Mouse (Mus musculus) kidney, postnatal 0 days (tissue): Measurements from ENCODE around the gene Slc5a10. TPM values are rescaled to one million over a fixed set of nuclear protein-coding genes. Genes with fewer than 3 reads are reported as not detected.
A peak's percentile ranks its signal among the peaks of the same experiment; 100 is the strongest.

Experiments
- ATAC-seq: fragments of 200-750 bp; cut with Nextera tagmentation; replicated peaks from 2 replicates; pipeline ENCODE4 v1.8.0; 2017; ENCODE audit warnings: low read depth, moderate number of reproducible peaks, moderate TSS enrichment, moderate library complexity; ENCODE audit not compliant: low FRiP score
- DNase-seq: peaks from one replicate; pipeline ENCODE4 v3.0.0-alpha.2; 2016; ENCODE audit warnings: low spot score
- H3K27ac ChIP-seq: fragments of 300-500 bp; sonication (generic); 2 replicates; pipeline ENCODE4 v1.5.1; 2014; ENCODE audit warnings: mild to moderate bottlenecking
- H3K27me3 ChIP-seq: fragments of 300-500 bp; sonication (generic); 2 replicates; pipeline ENCODE4 v1.6.1; 2014; ENCODE audit warnings: low read length, mixed read lengths; ENCODE audit not compliant: insufficient read depth
- H3K36me3 ChIP-seq: fragments of 300-500 bp; sonication (generic); 2 replicates; pipeline ENCODE4 v1.6.1; 2014; ENCODE audit warnings: low read length, mixed read lengths; ENCODE audit not compliant: insufficient read depth
- H3K4me1 ChIP-seq: fragments of 300-500 bp; sonication (generic); replicated peaks from 2 replicates; pipeline ENCODE4 v1.6.1; 2014; ENCODE audit warnings: antibody characterized with exemption, low read length, mixed read lengths; ENCODE audit not compliant: insufficient read depth
- H3K4me2 ChIP-seq: fragments of 300-500 bp; sonication (generic); 2 replicates; pipeline ENCODE4 v1.6.1; 2014; ENCODE audit warnings: mild to moderate bottlenecking, low read length, moderate library complexity, mixed read lengths
- H3K4me3 ChIP-seq: fragments of 300-500 bp; sonication (generic); replicated peaks from 2 replicates; pipeline ENCODE4 v1.5.1; 2014; ENCODE audit warnings: low read depth, low read length
- H3K9ac ChIP-seq: fragments of 300-500 bp; sonication (generic); 2 replicates; pipeline ENCODE4 v1.6.1; 2014; ENCODE audit warnings: low read depth, low read length
- H3K9me3 ChIP-seq: fragments of 300-500 bp; sonication (generic); replicated peaks from 2 replicates; pipeline ENCODE4 v1.6.1; 2016; ENCODE audit warnings: low read length, inconsistent platforms, mixed read lengths
- CTCF ChIP-seq: IDR thresholded peaks from 2 replicates; pipeline ENCODE4 v1.5.1; 2016; ENCODE audit warnings: antibody characterized with exemption, low read depth, mild to moderate bottlenecking, moderate library complexity
- WGBS: fragments of 180-500 bp; shearing (Covaris S2); extraction: QIAGEN DNeasy Blood & Tissue Kit; methylation state at CpG from one replicate; pipeline ENCODE4 v1.1.7; 2014; 5-methylcytosine and 5-hydroxymethylcytosine counted together
- polyA plus RNA-seq: library from polyadenylated mRNA; unstranded; fragments of >200 nt; fragmentation: Nextera tagmentation; extraction: Ambion mirVana; gene quantifications from 2 replicates; pipeline ENCODE4 v1.2.1, GENCODE M21; 2015

Gene Slc5a10
- polyA plus RNA-seq, 1 experiment from 2014 or later: 19.6 TPM

DNA sequence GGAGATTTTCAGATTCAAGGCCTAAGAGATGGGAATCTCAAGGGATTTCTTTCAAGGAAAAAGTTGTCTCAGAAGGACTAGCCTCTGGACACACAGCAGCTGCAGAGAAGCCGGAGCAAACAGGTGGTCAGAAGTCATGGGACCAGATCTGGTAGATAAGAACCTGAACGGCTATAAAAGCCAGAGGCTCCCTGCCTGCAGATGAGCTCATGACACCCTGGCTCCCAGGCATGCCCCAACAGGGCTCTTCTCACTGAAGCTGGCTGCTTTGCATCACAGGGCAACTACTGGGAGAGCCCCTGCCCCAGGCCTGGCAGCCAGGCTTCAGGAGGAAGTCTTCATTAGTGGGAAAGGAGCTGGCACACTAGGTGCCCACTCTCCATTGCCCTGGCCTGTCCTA, 45.3 kb downstream of the Slc5a10 start:
- Histone ChIP-seq H3K4me3 (no peak overlapping the region), H3K4me2 (no peak overlapping the region), H3K9ac (no peak overlapping the region), H3K9me3 (no peaks in the 10 kb centered on the region), H3K27ac (no peak overlapping the region), H3K36me3 (no peaks in the 10 kb centered on the region), H3K27me3 (no peaks in the 10 kb centered on the region; the same call in 1 of the 2 replicates), H3K4me1 (peaks cover 4% of the 10 kb centered on the region; the same call in 1 of the 2 replicates)
- ATAC-seq: no peak
- no peak for DNase-seq
- TF ChIP-seq CTCF: no peak
- WGBS: 30% methylated on average over 2 of the region's 2 CpGs

DNA sequence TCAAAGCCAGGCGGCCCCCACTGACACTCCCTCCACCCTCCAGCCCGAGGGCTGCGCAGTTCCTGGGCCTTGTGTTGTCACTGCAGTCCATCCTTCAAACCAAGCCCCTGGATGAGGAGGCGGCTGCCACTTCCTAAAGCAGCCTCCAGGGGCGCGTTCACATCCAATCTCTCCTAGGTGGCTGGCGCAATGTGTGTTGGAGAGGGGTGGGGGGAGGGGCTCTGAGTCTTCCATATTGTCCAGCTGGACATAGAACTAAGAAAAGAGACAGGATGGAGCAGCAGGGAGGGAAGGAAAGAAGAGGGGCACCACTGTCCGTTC, 45.8 kb downstream of the Slc5a10 start:
- peak; percentile 71 for TF ChIP-seq CTCF
- ATAC-seq: peak; percentile 70
- no peaks in the 10 kb centered on the region; the same call in 1 of the 2 replicates for H3K27me3 ChIP-seq
- no peaks in the 10 kb centered on the region for H3K9me3 ChIP-seq
- peak; percentile 80 for DNase-seq
- H3K9ac ChIP-seq: 0 out of 2 replicates have a peak overlapping the region, but pooled peaks have one; percentile 9
- H3K36me3 ChIP-seq: no peaks in the 10 kb centered on the region
- H3K4me2 ChIP-seq: peak overlapping the region; percentile 31
- H3K4me1 ChIP-seq: peaks cover 4% of the 10 kb centered on the region; the same call in 1 of the 2 replicates
- no peak overlapping the region for H3K4me3 ChIP-seq
- H3K27ac ChIP-seq: no peak overlapping the region
- WGBS: 4% methylated on average over 8 of the region's 8 CpGs

DNA sequence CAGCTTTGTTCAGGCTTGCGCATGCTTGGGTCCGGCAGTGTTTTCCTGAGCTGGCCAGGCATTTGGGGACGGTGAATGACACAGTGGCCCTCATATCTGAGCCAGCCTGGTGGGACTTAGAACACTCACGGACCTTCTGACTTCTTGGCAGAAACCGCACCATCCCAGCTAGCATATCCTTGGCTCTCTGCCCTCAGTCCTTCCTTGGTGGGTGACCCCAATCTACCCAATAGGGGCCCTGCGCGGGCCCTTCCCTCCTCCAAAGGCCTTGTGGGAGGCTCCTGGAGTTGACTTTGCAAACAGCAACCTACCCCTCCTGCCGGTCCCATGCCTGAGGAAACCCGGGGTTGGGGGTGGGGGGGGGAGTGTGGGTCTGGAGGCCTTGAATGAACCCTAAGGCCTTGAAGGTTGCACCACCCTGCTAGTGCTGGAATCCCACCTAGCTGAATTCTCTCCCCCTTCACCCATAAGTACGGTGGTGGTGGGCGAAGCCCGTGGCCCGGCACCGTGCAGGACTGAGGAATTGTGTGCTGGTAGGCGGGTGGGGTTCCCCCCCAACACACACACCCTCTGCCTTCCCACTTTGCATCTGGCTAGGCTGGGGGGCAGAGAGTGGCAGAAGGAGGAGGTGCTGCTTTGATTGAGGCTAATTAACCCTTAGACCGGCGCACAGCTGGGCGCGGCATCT, 46.3 kb downstream of the Slc5a10 start:
- 0 out of 2 replicates have a peak, but pooled peaks have one; percentile 29 for ATAC-seq
- 22% methylated on average over 19 of the region's 19 CpGs for WGBS
- TF ChIP-seq CTCF: no peak

DNA sequence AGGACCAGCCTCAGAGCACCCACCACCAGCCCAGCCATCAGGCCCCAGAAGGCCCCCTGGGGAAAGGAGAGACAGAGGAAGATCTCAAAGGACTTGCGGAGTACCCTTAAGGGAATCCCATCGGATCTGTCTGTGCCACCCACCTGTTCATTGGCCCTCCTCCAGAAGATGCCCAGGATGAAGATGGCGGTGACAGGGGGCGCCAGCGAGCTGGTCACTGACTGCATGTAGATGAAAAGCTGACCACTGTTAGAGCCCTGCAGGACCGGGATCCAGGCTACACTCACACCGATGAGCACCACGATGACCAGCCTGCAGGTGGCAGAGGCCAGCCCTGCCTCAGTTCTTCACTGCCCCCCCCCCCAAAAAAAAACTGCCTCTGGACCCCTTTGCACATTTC, 46.9 kb downstream of the Slc5a10 start:
- no peaks in the 10 kb centered on the region for H3K9me3 ChIP-seq
- 45% methylated on average over 8 of the region's 8 CpGs for WGBS
- TF ChIP-seq CTCF: peak; percentile 56
- H3K27me3 ChIP-seq: no peaks in the 10 kb centered on the region; the same call in 1 of the 2 replicates
- no peak overlapping the region for H3K27ac ChIP-seq
- peaks cover 4% of the 10 kb centered on the region; the same call in 1 of the 2 replicates for H3K4me1 ChIP-seq
- H3K4me3 ChIP-seq: no peak overlapping the region
- H3K36me3 ChIP-seq: no peaks in the 10 kb centered on the region
- H3K4me2 ChIP-seq: no peak overlapping the region
- no peak overlapping the region for H3K9ac ChIP-seq
- DNase-seq (no peak), ATAC-seq (no peak)

More for the DNA sequence above, 46.3 kb downstream of the Slc5a10 start:
- H3K27me3 ChIP-seq: no peaks in the 10 kb centered on the region; the same call in 1 of the 2 replicates
- H3K4me3 ChIP-seq: no peak overlapping the region
- no peaks in the 10 kb centered on the region for H3K36me3 ChIP-seq
- DNase-seq: no peak
- peak overlapping the region; percentile 31 for H3K4me2 ChIP-seq
- peaks cover 4% of the 10 kb centered on the region; the same call in 1 of the 2 replicates for H3K4me1 ChIP-seq
- H3K27ac ChIP-seq: no peak overlapping the region
- H3K9me3 ChIP-seq: no peaks in the 10 kb centered on the region
- 0 out of 2 replicates have a peak overlapping the region, but pooled peaks have one; percentile 9 for H3K9ac ChIP-seq

DNA sequence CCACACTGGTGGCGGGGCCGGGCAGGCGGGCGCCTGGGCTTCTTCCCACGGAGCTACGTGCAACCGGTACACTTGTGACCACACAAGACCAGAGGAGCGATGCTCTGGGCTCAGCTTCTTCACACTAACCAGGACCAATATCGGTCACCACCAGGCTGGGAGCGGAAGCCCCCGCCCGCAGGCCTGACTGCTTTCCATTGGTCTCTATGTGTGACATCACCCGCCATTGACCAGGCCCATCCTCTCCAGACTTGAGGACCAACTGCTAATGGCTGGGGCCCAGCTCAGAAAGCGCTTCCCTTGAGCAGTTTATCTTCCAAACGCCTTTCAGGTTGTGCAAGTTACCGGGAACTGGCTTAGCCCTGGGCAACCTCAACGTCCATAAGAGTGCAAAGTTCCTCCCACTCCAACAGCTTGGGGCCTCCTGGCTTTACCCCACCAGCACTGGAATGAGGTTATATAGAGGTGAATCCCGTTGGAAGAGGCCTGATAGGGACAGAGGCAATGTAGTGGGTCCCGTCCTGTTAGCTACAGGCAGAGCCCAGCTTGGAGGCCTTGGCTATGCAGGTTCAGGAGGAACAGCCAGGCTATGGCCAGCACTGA, 48.7 kb downstream of the Slc5a10 start:
- no peaks in the 10 kb centered on the region; the same call in 1 of the 2 replicates for H3K27me3 ChIP-seq
- H3K9me3 ChIP-seq: no peaks in the 10 kb centered on the region
- H3K27ac ChIP-seq: no peak overlapping the region
- no peak for DNase-seq
- ATAC-seq: no peak
- H3K4me2 ChIP-seq: no peak overlapping the region
- H3K9ac ChIP-seq: no peak overlapping the region
- peaks cover 4% of the 10 kb centered on the region; the same call in 1 of the 2 replicates for H3K4me1 ChIP-seq
- no peaks in the 10 kb centered on the region for H3K36me3 ChIP-seq
- no peak overlapping the region for H3K4me3 ChIP-seq
- TF ChIP-seq CTCF: no peak
- 64% methylated on average over 19 of the region's 19 CpGs for WGBS

DNA sequence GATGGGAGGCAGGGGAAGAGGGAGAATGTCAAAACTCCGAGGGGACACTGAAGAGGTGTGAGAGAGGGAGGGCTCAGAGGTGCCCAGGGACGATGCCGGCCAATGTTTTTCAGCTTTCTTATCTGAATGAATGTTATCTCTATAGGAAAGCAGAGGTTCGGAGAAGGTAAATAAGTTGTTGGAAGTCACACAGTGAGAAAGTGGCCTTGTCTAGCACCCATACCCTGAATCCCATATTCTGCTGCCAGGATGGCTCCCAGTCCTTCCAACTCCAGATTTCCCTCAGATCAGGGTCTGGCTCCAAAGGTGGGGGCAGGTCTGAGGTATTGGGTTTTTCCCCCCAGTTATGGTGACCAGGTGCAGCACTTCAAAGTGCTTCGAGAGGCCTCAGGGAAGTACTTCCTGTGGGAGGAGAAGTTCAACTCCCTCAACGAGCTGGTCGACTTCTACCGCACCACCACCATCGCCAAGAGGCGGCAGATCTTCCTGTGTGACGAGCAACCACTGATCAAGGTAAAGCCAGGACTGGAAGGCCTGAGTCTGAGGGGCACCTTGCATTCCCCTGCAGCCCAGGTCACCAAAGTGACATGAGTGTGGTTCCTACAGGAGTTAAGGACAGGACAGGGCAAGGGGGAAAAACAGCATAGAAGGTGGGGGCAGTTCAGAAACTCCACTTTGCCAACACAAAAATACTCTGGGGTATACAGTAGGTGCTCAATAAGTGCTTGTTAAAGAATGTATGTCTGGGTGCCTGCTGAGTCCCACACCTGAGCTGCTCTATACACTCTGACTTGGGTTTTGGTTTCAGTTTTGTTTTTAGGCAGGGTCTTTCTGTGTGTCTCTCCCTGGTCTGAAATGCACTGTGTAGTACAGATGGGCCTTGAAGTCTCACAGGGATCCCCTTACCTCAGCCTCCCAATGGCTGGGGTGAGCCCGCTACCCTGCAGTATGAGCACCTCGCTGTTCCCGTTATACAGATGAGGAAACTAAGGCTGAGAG, 50.8 kb downstream of the Slc5a10 start:
- Histone ChIP-seq H3K9me3 (no peaks in the 10 kb centered on the region), H3K27me3 (no peaks in the 10 kb centered on the region), H3K4me1 (peaks cover 4% of the 10 kb centered on the region; the same call in 1 of the 2 replicates), H3K27ac (no peak overlapping the region), H3K36me3 (no peaks in the 10 kb centered on the region), H3K4me3 (no peak overlapping the region), H3K4me2 (no peak overlapping the region), H3K9ac (no peak overlapping the region)
- no peak for TF ChIP-seq CTCF
- 62% methylated on average over 14 of the region's 14 CpGs for WGBS
- ATAC-seq (no peak), DNase-seq (no peak)
